Mouse (Mus musculus): ENCODE data around the gene Cbr3.
A peak's percentile ranks its signal among the peaks of the same experiment; 100 is the strongest.
"Not testable (repeated sequence)": the region's sequence is repeated elsewhere in the genome, so short reads cannot be mapped to it uniquely, and the experiment has no call there.

The Cbr3 gene

DNA sequence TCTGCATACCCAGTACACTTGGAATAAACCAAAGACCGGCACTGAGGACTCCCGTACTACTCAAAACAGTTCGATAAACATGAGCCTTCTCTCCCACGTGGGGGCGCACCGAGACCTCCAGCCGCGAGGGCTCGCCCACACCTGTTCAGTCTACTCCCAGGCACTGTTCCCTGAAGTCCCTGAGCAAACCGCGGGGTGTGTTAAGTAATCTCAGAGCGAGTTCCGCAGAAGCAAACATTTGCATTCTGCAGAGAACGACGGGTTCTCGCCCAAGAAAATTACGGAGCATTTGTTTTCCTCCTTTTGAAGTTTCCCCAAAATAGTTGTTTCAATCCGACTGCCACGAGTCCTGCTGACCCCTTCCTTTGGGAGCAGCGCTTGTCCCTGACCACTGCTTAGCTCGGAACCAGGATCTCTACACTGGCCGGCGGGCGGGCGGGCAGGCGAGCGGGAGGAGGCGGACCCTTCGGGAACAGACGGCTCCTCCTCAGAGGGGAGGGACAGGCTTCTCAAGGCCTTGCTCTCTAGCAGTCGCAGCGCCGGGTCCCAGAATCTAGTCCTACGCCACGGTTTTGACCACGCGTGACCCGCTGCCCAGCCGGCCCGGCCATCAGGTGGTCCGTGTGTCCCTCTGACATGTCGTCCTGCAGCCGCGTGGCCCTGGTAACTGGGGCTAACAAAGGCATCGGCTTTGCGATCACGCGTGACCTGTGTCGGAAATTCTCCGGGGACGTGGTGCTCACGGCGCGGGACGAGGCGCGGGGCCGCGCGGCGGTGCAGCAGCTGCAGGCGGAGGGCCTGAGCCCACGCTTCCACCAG lies at the start of gene Cbr3:
Gene Cbr3 (plus strand): TSS at position 527 of the 819 bp plus-strand sequence.
- peak; percentile 68 for DNase-seq (ENCODE audit: low read depth, low spot score)

DNA sequence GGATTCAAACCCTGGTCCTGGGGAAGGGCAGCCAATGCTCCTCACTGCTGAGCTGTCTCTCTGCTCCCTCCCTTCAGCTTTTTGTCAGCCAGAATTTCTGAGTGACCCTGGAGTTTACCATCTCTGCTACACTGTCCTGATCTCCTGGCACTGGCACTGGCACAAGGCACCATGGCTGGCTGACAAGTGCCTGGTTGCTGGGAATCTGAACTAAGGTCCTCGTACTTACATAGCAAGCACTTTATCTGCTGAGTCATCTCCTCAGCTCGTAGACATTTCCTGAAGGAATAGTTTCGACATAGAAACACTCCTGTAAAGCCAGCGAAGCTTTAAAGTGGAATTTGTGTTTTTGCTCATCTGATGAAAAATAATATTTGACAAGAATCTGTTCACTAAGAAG lies 39.0 kb upstream of the Cbr3 start:
- DNase-seq (ENCODE audit: low read depth, low spot score): no peak

DNA sequence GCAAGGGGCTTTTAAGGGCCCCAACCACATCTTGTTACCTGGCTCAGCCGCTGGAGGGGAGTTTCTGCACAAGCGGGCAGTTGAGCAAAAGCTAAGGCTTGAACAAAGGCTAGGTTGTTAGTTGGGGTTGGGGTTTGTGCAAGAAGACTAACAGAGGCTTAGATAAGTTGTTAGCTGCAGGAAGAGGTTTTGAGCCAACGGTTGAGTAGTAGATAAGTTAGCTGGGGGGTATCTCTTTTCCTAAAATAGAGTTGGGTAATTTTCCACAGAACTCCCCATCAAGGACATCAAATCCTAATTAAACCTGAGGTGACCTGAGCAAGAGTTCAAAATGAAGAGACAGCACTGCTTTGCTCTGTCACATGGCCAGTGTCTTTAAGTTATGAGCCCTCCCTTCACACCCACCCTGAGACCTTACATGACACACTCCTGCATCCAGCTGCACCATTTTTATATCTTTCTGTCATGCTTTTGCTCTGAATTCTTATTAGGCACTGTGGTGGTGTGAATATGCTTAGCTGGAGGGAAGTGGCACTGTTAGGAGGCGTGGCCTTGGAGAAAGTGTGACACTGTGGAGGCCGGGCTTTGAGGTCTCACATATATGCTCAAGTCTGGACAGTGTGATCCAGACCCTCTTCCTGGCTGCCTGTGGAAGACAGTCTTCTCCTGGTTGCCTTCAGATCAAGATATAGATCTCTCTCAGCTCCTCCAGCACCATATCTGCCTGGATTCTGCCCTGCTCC lies 34.4 kb upstream of the Cbr3 start:
- DNase-seq (ENCODE audit: low read depth, low spot score): no peak

DNA sequence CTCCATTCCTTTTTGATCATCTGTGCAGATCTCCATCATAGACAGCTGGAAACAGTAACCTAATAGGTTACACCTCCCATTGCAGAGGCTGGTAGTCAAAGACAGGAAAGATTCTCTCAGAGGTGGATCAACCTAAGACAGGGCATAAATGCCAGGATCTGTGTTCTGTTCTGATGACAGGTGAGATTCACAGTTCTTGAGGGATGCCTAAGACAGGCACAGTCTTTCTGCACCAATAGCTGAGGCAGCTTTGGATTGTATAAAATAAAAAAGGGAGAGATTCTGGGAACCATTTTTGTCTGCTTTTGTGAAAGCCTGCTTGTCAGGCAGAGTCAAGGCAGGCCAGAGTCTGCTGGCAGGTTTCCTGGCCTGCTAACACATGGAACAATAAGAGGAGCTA lies 15.0 kb upstream of the Cbr3 start:
- DNase-seq (ENCODE audit: low read depth, low spot score): no peak

DNA sequence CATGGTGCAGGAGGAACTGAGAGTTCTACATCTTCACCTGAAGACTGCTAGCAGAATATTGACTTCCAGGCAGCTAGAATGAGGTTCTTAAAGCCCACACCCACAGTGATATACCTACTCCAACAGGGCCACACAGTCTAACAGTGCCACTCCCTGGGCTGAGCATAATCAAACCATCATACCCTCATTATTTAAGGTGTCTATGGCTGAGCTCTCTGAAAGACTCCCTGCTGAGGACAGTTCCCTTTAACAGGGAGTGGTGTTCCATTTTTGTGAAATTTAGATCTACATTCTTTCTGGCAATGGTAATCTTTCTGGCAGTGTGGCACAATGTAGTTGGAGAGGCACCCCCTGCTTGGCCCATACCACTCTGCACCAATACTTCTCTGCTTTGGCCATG lies 13.5 kb upstream of the Cbr3 start:
- DNase-seq (ENCODE audit: low read depth, low spot score): no peak

DNA sequence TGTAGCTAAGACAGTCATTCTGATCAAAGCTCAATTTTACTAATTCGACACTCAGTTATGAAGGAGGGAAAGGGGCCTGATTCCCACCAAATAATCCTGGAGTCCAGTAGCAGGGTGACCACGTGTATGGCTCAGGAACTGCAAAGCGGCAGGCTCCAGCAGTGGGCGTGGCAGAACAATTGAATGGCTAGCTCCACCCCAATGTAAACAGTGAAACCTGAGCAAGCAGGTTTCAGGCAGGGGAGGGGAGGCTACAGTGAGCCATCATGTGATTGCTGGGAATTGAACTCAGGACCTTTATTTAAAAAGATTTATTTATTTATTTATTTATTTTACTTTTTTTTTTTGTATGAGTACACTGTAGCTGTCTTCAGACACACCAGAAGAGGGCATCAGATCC lies 12.5 kb upstream of the Cbr3 start:
- not testable (repeated sequence) for DNase-seq (ENCODE audit: low read depth, low spot score)

DNA sequence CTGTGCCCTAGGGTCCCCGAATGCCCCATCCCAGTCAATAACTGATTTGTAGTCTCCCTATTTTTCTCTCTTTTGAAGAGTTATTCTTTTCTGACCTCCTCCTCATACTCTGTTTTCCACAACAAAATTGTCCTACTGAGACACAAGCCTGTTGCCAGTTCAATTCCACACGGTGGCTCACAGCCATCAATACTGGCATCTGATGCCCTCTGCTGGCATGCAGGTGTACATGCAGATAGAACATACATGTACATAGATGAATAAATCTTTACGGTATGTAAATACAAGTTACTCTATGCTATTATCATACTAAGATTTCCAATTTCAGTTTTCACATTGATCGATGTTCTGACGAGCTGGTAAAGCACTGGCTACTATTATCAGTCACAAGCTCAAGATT lies 12.0 kb upstream of the Cbr3 start:
- DNase-seq (ENCODE audit: low read depth, low spot score): no peak

DNA sequence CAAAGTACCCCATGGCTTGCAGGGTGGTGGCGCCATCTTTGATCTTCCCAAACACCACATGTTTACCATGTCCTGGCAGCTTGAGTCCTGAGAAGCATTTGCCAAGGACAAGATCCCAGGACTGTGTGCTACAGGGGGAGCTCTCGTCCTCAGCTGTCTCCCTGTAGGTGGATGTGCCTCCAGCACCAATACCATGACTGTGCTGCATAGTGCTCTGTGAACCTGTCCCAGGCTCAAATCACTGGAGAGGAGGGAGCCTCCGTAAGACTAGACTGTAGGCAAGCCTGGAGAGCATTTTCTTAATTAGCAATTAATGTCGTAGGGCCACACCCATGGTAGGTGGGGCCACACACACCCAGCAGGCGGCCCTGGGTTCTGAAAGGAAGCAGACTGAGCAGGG lies 6.6 kb upstream of the Cbr3 start:
- no peak for DNase-seq (ENCODE audit: low read depth, low spot score)

DNA sequence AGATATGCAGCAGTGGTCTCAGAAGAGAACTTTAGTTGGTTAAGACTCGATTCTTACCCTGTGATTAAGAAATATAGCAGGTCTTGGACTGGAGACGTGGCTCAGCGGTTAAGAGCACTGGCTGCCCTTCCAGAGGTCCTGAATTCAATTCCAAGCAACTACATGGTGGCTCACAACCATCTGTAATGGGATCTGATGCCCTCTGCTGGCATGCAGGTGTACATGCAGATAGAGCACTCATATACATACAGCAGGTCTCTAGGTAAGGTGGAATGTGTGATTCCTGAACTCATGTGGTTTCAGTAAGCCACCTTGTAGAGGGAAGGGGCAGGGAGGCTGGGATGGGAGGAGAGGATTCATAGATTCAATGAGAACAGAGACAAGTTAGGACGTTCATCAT lies 4.8 kb upstream of the Cbr3 start:
- no peak for DNase-seq (ENCODE audit: low read depth, low spot score)

DNA sequence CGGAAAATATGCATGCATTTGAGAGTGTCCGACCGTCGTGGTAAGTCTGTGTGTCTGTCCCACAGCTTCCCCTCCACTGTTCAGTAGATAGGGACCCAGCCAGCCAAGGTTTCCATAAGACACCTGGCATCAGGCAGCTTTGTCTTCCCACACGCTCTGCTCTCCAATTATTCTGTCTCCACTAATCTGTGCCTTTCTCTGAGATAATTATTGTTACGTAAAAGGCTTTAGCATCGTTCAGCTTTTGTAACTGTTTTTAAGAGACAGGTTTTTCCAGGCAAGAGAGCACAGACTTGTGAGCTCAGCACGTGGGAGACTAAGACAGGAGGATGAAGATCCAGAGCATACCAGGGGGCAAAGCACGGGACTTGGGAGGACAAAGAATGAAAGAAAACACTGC lies 3.9 kb upstream of the Cbr3 start:
- DNase-seq (ENCODE audit: low read depth, low spot score): no peak

DNA sequence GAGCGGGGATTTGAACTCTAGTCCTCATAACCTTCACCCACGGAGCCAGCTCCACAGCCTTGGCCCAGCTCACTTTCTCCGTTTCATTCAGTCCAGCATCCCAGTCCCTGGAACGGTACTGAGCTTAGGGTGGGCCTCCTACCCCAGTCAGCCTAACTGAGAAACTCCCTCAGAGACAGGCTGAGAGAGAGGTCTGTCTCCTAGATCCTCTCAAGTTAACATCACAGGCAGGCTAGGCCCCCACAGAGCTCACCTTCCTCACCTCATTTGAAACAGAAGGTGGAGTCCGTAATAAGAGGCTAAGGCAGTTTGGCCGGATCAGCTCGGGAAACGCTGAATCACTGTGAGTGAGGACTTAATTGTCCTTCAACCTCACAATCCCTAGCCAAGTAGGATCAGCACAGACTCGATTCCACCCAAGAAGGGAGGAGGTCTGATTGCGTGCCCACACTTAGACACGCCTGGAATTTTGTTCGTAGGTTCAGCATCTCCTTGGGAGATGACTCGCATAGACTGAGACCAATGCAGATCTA lies 793 bp upstream of the Cbr3 start:
- DNase-seq (ENCODE audit: low read depth, low spot score): no peak

DNA sequence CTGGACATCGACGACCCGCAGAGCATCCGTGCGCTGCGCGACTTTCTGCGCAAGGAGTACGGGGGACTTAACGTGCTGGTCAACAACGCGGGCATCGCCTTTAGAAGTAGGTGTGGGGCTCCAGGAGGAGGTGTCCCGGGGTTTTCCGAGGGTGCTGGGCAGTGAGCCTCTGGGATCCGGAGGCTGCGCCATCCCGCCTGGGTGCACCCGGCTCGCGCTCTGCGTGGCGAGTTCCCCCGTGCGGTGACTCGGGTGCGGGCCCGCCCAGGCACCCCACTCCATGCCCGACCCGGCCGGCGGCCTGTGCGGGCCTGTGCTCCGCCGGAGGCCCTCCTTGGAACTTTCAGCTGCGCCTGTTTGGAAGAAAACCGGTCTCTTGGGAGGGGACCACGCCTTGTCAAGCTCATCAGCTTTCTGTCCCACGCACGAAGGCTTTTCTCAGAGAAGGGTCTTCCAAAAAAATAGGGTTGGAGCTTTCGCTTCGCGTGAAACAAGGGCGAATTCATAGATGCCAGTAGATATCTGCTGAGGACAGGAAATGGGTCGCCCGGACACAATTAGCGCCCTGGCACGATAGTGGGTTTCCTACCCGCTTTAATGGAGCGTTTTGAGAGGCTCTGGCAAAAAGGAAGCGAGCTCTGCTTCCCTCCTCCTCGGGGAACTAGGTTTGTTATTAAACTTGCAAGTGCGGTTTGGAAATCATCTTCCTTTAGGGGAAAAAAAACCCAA lies 657 bp downstream of the Cbr3 start:
- DNase-seq (ENCODE audit: low read depth, low spot score): peak; percentile 24

DNA sequence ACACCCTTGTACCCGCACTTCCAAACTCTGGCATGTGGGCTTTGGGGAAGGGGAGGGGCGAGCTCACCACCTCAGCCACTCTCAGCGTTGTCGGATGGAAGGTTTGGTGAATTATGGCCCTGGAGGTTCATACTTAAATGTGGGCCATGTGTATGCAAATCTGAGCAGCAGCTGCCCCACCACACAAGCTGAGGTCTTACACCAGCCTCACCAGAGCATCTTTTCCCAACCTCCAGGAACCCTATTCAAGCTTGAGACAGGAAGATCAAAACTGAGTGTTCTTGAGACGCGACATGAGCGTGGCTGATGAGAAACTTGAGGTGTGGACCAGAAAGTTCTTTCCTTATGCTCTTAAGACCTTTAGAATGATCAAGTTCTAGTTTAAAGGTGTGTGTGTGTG lies 1.4 kb downstream of the Cbr3 start:
- no peak for DNase-seq (ENCODE audit: low read depth, low spot score)

DNA sequence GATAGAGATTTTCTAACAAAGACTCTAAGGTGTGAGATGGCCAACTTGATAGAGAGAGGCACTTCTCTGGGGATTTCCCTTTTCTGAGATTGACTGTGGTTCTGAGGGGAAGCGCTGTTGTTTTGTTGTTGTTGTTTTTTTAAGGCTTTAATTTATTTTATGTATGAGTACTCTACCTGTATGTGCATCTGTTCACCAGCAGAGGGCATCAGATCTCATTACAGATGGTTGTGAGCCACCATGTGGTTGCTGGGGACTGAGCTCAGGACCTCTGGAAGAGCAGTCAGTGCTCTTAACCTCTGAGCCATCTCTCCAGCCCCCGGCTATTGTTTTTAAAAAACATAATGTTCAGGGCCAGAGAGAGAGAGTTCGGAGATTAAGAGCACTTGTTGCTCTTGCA lies 2.8 kb downstream of the Cbr3 start:
- peak; percentile 27 for DNase-seq (ENCODE audit: low read depth, low spot score)

DNA sequence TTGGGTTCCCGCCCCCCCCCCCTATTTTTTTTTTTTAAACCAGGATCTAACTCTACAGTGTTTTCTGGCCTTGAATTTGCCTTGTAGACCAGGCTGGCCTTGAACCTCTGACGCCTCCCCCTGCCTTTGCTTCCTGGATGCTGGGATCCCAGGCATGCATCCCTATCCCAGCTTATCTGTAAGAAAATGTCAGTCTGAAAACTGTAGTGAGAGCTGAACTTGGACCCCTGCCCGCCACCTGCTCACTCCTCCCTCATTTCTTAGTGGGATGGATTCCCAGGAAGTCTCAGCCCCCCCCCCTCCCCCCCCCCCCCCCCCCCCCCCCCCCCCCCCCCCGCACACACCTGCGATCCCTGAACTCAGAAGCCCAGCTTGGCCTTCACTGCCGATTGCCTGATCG lies 3.4 kb downstream of the Cbr3 start:
- no peak for DNase-seq (ENCODE audit: low read depth, low spot score)

DNA sequence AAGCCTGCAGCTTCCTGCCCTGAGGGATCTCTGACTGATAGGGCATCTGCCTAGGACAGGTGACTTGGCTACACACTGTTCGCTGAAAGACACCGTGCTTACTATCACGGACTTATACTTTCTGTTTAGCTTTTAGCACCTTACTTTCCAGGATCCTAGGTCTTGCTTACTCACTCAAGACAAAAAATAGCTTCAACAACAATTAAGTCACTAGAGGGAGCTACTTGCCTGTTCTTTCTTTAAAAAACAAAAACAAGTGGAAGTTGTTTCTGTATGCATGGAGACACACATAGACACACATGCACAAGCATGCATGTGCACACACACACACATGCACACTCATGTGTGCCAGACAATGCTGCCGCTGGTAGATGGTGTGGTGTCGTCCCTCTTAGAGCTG lies 3.9 kb downstream of the Cbr3 start:
- DNase-seq (ENCODE audit: low read depth, low spot score): peak; percentile 78

DNA sequence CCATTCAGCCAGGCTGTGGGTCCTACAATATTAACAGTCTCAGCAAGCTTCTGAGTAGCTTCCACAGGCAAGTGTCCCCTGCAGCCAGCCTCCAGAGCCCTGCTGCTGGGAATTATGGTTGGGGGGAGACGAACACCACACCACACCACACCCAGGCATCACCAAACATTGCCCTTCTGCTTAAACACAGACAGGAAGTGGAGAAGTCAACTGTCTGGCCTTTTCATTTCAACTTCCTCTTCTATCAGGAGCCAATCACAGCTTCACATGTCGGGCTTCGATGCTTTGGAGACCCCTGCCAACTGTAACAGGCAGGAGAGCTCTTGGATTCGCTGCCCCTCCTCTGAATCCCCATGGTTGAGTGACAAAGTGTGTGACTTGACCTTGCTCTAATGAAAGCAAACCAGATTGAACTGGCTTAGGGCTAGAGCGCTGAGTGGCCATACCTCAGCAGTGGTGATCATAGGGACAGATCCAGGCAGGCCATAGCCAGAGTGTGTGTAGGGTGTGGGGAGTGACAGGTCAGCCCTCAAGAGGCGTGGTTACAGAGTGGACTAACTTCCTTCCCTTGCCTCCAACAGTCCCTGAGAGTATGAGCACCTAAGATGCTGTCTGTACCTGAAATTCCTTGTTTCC lies 8.3 kb downstream of the Cbr3 start:
- DNase-seq (ENCODE audit: low read depth, low spot score): no peak

DNA sequence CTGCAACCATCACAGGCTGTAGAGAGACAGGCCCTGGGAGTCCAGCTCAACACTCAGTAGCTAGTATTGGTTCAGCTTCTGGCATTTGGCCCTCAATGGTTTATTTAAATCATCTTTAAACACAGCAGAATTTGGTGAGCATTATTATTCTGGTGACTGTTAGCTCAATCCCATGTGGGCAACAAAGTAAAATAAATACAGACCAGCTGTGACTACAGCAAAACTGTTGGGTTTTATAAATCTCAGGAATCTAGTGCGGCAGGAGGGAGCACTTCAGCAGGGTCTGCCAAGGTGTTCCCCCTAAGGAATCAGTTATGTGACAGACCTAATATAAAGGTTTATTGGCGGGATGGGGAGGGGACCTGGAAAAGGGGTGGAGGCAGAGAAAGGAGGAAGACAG lies 9.7 kb downstream of the Cbr3 start:
- DNase-seq (ENCODE audit: low read depth, low spot score): no peak

DNA sequence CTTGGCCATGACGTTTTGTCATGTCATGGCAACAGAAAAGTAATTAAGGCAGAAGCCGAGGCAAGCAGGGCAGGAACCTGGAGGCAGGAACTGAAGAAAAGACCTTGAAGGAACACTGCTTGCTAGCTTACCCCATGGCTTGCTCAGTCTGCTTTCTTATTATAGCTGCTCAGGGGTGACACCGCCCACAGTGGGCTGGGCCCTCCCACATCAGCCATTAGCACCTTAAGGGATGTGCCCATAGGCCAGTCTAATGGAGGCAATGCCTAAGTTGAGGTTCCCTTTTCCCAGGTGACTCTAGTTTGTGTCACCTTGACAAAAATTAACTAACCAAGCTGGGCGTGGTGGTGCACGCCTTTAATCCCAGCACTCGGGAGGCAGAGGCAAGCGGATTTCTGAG lies 24.1 kb downstream of the Cbr3 start:
- DNase-seq (ENCODE audit: low read depth, low spot score): no peak

DNA sequence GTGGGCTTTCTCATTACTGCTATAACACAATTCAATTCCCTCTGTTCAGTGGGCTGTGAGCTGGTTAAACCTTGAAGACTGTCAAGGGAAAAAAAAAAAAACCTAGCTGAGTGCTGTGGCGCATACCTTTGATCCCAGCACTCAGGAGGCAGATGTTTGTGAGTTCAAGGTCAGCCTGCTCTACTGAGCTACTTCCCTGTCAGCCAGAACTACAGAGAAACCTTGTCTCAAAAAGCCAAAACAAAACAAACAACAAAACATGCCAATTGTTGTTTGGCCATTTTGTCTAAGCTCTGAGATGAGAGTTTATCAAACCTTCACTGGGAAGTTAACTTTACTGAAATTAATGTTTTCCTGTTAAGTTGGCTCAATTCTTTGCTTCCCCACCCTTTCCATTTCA lies 26.2 kb downstream of the Cbr3 start:
- no peak for DNase-seq (ENCODE audit: low read depth, low spot score)

DNA sequence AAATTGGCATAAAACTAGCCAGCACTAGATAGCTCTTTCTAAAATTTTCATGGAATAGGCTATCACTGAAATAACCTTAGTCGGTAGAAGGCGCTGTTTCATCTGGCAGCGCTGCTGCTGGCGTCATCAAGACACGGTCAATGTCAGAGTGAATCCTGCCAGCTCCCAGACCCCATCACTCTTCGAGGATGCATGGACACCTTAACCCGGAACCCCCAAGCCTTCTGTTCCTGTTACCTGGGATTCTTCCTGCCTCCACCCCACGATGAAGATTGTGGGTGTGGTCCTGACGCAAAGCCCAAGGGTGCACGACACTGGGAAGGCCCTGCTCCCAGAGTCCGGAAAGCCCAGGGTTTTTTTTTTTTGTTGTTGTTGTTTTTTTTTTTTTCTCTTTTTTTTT lies 27.9 kb downstream of the Cbr3 start:
- DNase-seq (ENCODE audit: low read depth, low spot score): peak; percentile 88
